Mouse (Mus musculus): ENCODE results near the gene Rasip1.

Gene Rasip1
- long read RNA-seq, experiment 1, partial matches to known transcripts = 9 of 12 reads
- long read RNA-seq, experiment 1, other reads (novel, unspliced or antisense) = 1 of 12 reads
- long read RNA-seq, experiment 2, partial matches to known transcripts = 5 of 9 reads
- long read RNA-seq, experiment 2, other reads (novel, unspliced or antisense) = 1 of 9 reads

GRCm38 (mm10) chr7:45627261-45627660, at the start of gene Rasip1:
TSS of gene Rasip1 (plus strand) at chr7:45627488.
- intact Hi-C loops (cut with DNase I) = no loop called here

DNA sequence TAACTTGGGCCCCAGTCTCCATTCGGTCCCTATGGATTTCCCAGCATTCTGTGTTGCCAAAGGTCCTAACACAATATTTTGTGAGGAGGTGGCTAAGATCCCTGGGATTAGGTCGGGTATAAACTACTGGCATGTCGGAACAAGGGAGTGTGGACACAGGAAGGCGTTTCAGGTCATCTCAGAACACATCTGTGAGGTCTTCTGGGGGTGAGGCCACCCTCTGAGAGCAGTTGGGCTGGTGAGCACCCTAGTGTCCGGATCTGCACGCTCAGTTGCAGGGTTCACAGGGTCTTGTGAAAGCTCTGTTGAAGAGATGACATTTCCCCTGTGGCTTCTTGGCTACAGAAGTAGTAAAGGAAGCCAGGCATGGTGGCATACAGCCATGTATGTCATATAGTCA, 41.4 kb upstream of the Rasip1 start:
- intact Hi-C loops (cut with DNase I) = no loop called here

DNA sequence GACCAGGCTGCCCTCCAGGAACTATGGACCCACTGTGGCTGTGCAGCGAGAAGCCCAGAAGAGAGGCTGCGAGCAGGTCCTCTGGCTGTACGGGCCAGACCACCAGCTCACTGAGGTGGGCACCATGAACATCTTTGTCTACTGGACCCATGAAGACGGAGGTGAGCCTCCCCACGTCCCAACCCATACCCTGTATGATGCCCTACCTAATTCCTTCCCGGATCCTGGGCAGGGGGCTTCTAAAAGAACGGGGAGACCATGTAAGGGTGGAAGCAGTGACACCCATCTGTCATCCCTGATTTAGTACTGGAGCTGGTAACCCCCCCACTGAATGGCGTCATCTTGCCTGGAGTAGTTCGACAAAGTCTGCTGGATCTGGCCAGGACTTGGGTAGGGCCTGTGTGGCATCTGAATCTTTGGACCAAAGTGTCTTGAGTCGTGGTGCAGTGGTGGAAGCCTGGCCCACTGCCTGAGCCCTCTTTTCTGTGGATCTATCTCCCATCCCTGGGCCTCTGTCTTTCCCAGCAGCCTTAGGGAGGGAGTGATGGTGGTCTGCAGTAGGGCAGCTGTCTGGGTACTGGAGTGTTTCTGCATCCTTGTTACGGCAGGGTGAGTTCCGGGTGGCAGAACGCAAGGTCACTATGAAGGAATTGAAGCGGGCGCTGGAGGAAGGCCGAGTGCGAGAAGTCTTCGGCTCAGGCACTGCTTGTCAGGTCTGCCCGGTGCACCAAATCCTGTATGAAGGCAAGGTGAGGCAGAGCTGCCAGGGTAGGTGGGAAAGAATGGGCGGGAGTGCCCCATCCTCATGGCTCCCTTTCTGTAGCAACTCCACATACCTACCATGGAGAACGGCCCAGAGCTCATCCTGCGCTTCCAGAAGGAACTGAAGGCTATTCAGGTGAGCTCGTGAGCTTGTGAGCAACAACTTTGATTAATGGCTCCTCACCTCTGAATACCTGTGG, 39.4 kb upstream of the Rasip1 start:
- intact Hi-C loops (cut with DNase I) = no loop called here

DNA sequence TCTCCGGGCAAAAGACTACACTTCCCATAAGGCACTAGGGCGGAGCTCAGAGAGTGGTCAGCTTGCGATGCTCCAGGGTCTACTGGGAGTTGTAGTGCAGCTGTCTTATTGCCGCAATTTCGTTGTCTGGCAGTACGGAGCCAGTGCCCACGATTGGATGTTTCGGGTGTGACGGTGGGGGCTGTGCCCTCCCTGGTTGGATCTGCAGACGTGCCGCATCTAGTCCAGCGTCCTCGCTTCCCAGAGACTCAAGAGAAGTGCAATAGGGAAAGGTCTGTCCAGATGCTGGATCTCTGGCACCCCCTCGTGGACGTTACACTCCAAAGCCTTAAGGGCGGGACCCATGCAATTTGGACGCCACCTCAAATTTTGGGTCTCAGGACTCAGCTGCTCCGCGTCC, 38.1 kb upstream of the Rasip1 start:
- intact Hi-C loops (cut with DNase I) = no loop called here

- intact Hi-C loops (cut with DNase I) = loop anchor here (5.0 kb wide), 2 partner anchors 33 to 92 kb away; partner anchors contain the start of gene Ntn5
These were observed 37.4 kb upstream of the Rasip1 start for GRCm38 (mm10) chr7:45589898-45590297.

GRCm38 (mm10) chr7:45590874-45591273, 36.4 kb upstream of the Rasip1 start:
- intact Hi-C loops (cut with DNase I) = loop anchor here (5.0 kb wide), 2 partner anchors 34 to 91 kb away; partner anchors contain the start of gene Ntn5

- intact Hi-C loops (cut with DNase I) = loop anchor here (5.0 kb wide), 2 partner anchors 35 to 90 kb away; partner anchors contain the start of gene Ntn5
These were observed 35.4 kb upstream of the Rasip1 start for GRCm38 (mm10) chr7:45591880-45592279.

- intact Hi-C loops (cut with DNase I) = loop anchor here (5.0 kb wide), 2 partner anchors 36 to 89 kb away; partner anchors contain the start of gene Ntn5
These were observed 34.0 kb upstream of the Rasip1 start for GRCm38 (mm10) chr7:45593118-45593815.

GRCm38 (mm10) chr7:45595176-45595575, 32.1 kb upstream of the Rasip1 start:
- intact Hi-C loops (cut with DNase I) = no loop called here

- intact Hi-C loops (cut with DNase I) = no loop called here
These were observed 31.2 kb upstream of the Rasip1 start for GRCm38 (mm10) chr7:45596107-45596506.

DNA sequence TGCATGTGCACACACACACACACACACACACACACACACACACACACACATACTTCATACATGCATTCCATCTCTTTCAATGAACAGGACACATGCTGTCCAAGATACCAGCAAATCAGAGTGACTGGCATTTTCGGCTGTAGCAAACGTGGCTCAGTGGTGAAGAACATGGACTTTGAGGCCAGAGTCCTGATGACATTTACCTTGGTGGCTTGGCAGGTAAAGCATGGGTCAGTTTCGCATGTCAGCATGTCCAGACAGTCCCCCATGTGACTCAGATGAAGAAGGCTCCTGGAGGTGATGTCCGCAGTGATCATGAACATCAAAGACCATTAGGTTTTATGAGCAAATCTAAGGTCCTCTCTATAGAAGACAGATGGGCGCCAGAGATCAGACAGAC, 30.3 kb upstream of the Rasip1 start:
- intact Hi-C loops (cut with DNase I) = no loop called here

- intact Hi-C loops (cut with DNase I) = no loop called here
These were observed 29.8 kb upstream of the Rasip1 start for GRCm38 (mm10) chr7:45597527-45597926.

DNA sequence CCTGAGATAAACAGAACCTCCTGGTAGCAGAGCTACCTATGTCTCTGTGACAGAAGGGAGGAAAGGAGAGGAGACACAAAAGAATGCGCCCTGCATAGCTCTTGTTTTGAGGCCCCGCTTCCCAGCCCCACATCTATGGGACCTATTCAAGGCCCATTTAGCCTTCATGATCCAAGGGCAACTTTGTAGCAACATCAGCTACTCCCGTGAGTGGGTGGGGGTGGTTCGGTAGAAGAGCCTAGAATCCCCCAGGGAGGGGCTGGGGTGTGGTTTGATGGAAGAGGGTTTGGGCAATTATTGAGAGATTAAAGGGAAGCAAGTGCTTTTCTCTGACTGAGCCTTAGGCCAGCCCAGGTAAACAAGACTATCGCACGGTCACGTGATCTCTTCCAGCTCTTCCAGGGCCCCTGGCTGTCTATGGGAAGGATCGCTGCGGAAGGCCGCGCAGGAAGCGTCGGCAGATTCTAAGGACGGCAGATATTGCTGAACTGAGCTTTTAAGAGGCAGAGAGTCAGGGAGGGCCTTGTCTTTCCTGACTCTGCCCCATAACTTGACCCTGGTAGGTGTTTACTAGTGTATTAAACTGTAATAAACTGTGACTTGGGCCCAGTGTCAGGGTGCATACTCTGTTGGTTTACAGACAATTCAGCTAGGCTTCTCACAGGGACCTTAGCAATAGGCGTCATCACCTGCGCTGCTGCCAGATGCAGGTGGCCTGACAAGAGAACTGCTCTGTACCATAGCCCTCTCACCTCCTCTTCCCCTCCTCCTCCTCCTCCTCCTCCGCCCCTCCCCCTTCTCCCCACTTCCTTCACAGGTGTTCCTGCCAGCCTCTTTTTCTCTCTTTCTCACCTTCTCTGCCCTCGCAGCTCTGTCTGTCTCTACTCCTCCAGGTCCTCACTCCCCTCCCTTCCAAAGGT, 28.1 kb upstream of the Rasip1 start:
- intact Hi-C loops (cut with DNase I) = no loop called here

- intact Hi-C loops (cut with DNase I) = no loop called here
These were observed 21.5 kb upstream of the Rasip1 start for GRCm38 (mm10) chr7:45605704-45606289.

GRCm38 (mm10) chr7:45609511-45609910, 17.8 kb upstream of the Rasip1 start:
- intact Hi-C loops (cut with DNase I) = no loop called here

- intact Hi-C loops (cut with DNase I) = no loop called here
These were observed 11.0 kb upstream of the Rasip1 start for GRCm38 (mm10) chr7:45616277-45616676.

DNA sequence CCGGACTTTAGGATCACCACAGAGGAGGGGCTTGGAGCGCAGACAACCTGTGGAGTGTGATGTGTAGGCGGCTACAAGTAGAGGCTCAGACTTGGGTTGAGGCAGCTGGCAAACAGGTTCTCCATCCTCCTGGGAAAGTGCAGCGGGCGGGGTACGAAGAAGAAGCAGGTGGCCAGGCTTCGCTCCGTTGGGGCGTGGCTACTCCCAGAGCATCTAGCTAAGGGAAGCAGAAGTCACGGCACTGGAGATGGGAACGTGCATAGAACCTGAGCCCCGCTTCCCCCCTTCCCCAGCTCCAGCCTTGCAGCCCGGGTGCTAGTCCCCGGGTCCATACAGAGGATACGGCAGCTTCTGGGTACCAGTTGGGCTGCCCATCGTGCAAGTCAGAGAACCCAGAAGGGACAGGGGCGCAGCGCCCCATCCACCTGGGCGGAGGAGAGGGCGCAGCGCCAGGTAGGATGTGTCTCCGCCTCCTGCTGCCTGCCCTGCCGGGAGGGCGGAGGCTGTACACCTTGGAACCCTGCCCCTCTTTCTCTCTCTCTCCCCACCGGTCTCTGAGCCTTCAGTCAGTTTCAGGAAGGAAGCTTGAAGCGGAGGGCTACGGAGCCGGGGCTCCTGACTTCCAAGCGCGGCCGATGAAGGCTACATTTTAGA, 10.1 kb upstream of the Rasip1 start, which contains the start of gene Fut1:
Fut1 (plus strand) TSS at position 248 of the 654 bp plus-strand sequence.
- intact Hi-C loops (cut with DNase I) = no loop called here

GRCm38 (mm10) chr7:45618316-45618715, 9.0 kb upstream of the Rasip1 start:
- intact Hi-C loops (cut with DNase I) = no loop called here

DNA sequence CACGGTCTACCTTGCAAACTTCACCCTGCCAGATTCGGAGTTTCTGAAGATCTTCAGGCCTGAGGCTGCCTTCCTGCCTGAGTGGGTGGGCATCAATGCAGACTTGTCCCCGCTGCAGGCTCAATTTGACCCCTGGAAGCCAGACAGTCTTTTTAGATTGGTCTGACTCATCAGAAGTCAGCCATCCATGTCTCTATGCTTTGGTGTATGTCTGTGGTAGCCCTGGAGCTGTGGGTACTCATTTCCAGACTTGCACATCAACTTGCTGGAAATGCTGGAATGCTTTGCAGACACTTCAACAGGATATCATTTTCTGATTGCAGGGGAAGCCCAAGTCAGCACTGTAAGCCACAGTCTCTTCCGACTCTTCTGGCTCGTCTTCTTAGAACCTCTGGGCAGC, 7.7 kb upstream of the Rasip1 start:
- intact Hi-C loops (cut with DNase I) = no loop called here

DNA sequence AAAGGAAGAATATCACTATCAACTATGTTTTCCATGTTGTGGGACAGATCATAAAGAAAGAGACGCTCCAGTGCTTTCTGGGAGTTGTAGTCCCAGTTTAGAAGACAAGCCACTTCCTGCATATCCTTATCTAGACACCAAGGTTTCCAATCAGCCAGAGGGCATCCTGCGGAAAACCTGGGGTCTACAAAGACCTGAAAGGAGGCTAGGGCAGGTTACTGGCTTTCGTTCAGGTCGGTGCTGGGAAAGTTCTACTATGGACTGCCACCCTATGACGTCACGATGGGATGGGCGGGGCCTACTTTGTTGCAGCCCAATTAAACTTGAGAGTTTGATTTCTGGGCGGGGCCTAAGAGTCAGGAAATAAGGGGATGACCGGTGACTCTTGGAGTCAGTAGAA, 5.8 kb upstream of the Rasip1 start, which contains the start of gene Izumo1:
Izumo1 (plus strand) TSS at position 369 of the 400 bp plus-strand sequence.
- intact Hi-C loops (cut with DNase I) = no loop called here
